Mouse (Mus musculus) cerebellum, adult 11 months (tissue): ENCODE measurements around the gene Ankrd1.

Source experiments
- DNase-seq: peaks from one replicate; pipeline ENCODE4 v3.0.0; 2022

The Ankrd1 gene

GRCm38 (mm10) chr19:36119783-36120471, at the start of gene Ankrd1:
Ankrd1 (minus strand) TSS chr19:36120099.
- DNase-seq: no peak

GRCm38 (mm10) chr19:36169101-36169500, 49.2 kb upstream of the Ankrd1 start:
- no peak for DNase-seq

DNA sequence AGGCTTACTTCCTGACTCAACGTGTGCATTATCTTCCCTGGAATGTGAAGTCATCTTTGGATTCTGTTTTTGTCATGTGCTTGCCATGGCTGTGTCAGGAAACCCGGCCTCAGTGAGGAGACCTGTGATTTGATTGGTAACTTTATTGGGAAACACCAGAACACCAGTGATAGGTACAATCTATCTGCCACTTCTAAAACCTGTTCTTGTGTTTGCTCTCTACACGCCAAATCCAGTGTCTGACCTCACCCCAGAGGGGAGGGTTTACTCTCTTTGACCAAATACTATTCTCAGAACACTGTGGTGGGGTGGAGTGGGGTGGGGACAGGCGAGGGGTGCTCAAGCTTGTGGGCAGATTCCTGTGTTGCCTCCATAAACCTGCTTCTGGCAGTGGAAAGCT, 48.2 kb upstream of the Ankrd1 start:
- DNase-seq: no peak

- DNase-seq: no peak
Measured at GRCm38 (mm10) chr19:36167291-36167896, 47.5 kb upstream of the Ankrd1 start.

- no peak for DNase-seq
Measured at GRCm38 (mm10) chr19:36166401-36167160, 46.7 kb upstream of the Ankrd1 start.

GRCm38 (mm10) chr19:36165351-36165750, 45.5 kb upstream of the Ankrd1 start:
- no peak for DNase-seq

DNA sequence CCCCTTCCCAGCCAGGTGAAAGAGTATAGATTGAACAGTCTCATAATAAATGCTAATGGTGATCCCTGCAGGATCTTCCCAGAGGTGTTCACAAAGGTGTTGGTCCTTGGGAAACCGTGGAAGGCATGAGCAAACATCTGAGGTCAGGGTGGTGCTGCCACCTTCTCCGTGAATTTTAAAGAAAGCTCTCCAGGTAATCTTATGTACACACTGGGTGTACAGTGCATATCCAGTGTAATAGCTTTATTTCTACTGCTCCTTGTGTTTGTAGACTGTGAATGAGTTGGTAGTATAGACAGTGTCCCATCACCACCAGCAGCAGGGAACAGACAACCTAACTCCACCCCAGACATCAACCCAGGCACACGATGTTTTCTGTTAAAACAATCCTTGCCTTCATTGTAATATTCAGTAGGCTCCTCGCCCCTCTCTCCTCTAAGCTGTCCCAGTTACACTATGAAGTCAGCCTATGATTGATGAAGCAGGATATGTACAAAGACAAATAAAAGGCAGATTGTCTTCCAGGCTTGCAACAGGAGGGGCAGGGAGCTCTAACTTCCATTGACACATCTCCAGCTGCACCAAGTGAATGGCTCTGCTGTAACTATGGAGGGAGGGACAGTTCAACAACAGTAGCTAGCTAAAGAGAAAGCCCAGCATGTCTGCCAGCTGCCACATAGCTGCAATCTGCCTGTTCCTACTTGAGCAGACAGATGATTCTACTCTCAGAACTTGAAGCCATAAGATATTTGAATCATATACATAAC, 30.5 kb upstream of the Ankrd1 start:
- DNase-seq: no peak

DNA sequence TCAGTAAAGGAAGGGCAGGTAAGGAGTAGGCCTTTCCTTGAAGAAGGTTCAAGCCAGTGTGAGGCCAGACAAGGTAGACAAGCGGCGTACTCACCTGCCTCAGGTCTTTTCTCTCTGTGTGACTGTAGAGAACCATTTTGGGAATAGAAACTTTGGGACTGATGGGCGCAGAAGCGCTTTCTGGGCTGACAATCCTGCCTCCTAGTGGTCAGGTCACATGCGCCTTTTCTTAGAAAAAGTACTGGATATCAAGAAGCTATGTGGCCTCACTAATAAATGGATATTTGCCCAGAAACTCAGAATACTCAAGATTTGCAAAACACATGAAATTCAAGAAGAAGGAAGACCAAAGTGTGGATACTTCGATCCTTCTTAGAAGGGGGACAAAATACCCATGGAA, 28.7 kb upstream of the Ankrd1 start:
- DNase-seq: no peak

GRCm38 (mm10) chr19:36143571-36143970, 23.7 kb upstream of the Ankrd1 start:
- no peak for DNase-seq

DNA sequence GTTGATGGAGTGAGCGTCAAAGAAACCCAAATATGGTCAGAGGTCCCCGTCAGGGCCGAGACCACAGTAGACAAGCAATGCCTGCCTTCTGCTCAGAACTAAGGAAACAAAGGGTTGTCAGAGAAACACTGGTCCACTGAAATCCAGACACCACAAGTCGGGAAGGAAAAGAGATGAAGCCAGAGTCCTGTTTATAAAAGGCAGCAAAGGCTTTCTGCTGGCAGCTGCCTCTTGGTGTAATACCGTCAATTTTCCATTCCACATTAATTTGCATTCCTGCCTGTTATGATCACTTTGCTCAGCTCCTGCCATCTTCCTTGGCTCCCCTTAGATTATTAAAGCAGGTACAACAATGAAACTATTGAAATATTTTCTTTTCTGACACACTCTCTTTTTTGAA, 13.8 kb upstream of the Ankrd1 start:
- DNase-seq: no peak

DNA sequence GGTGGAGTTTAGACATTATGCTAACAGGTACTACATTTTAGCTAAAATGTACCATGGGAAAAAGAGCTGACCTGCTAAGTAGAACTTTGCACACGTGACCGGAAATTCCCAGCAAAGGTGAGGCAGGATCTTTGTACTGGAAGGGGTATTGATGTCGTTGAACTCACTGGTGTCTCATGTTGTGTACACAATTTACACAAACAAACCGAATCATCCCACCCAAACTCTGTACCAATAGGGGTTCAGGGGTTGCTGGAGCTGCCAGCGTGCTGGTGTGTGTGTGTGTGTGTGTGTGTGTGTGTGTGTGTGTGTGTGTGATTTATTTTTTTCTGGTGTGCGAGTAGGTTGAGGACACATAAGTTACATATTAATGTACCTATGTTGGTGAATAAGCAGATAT, 13.2 kb upstream of the Ankrd1 start:
- DNase-seq: no peak

DNA sequence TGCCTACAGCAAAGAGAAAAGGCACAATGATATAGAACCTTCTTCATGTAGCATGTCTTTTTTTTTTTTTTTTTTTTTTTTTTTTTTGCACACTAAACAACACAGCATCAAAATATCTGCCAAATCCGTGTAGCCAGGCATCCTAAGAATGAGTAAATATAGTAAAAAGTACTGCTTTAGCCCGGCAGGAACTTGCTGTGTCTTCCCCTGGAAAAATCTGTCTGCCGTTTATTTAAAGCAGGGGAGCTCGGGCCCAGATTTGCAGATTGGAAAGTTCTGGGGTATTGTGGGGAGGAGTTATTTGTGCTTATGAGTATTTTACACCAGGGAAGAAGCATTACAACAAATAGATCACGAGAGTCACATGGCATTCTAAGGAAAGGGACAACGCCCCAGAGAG, 12.1 kb upstream of the Ankrd1 start:
- no peak for DNase-seq

DNA sequence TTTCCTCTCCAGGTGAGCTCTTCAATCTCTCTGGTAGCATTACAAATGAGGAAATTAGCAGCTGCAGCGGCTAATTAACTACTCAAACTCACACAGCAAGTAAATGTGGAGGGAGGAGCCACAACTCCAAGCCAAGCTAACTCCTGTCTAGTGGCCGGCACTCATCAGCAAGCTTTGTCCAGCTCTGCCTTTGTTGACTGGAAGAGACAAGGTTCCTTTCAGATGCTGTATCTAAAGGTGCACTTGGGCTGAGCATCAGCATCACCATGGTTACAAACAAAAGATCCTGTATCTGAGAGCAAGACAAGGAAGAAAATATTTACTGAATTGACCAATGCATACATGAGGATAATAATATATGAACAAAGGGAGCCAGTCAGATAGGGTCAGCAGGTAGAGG, 10.3 kb upstream of the Ankrd1 start:
- no peak for DNase-seq

DNA sequence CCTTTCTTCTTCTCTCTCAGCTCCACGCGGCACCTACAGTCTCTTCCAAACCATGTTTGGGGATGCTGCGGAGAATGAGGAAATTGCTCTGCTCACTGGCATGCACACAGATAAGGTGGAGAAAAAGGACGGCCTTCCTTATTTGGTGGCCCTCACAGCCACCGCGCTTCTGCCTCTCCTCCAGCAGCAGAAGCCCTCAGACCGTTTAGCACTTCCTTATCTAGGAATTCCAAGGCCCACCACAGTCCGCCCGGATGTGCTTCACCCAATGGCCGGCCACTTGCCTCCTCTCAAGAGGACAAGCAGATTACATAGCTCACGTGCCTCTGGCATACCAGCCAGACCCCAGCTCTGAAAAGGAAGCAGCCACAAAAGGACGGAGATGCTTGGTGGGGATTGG, 9.7 kb upstream of the Ankrd1 start:
- no peak for DNase-seq

DNA sequence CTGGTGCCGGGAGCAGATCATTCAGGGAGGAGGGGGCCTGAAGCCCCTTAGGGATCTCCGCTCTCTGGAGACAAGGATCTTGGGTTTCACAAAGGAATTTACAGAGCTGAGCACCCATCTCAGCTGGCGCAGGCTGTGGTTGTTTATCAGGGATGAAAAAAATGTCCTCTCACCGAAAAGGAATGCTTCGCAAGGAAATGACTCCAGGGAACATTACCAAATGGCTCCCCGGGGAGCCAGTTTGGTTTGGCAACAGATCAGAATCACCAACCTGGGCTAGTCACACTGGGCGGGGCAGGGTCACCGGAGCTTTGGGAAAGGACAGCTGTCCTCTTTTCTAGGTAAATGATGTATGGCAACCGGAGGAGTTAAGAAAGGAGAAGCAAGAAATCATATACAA, 9.3 kb upstream of the Ankrd1 start:
- DNase-seq: no peak

DNA sequence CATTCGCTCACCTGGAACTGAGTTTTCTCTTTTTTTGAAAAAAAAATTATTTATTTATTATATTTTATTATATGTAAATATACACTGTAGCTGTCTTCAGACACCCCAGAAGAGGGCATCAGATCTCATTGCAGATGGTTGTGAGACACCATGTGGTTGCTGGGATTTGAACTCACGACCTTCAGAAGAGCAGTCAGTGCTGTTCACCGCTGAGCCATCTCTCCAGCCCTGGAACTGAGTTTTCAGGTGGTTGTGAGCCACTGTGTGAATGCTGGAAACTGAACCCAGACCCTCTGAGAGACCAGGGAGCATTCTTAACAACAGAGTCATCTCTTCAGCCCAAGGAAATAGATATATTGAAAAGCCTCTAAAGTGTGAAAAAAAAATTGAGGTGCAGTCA, 8.5 kb upstream of the Ankrd1 start:
- no peak for DNase-seq

GRCm38 (mm10) chr19:36124203-36124602, 4.3 kb upstream of the Ankrd1 start:
- no peak for DNase-seq

- DNase-seq: no peak
Measured at GRCm38 (mm10) chr19:36119219-36119618, 680 bp downstream of the Ankrd1 start.

DNA sequence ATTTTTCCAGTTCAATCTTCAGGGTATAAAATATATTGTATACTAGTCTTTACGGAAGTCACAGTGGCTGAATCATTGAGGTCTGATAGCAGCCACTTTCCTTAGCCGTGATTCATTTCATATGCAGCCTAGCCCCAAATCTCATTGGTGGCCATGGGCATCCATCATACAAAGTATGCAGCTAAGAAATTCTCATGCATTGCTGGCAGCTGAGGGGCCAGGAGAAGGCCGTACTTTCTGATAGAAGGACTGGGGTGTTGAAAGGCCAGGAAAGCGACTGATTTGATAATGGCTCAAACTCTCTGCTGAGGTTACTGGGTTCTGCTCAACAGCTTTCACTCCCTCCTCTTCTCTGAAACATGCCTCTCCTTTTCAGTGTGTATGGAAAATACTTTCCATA, 3.7 kb downstream of the Ankrd1 start:
- no peak for DNase-seq

DNA sequence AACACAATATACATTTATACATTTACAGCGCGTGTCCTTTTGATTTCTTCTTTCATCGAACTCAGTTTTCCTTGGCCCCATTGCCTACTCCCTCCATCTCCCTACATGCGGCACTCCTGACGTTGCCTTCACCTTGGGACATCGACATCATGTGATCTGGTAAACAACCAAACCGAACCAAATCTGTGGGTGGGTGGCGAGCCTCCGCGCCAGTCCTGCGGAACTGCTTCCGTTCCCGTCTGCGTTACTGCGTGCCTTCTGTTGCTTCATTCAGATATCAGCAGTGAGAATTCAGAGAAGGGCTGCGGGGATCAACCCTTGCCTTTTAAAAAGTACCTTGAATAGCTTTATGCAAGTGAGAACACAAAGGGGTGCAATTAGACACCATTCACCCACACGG, 7.9 kb downstream of the Ankrd1 start:
- peak; percentile 3 for DNase-seq

GRCm38 (mm10) chr19:36111054-36111895, 8.6 kb downstream of the Ankrd1 start:
- no peak for DNase-seq

GRCm38 (mm10) chr19:36110465-36110864, 9.4 kb downstream of the Ankrd1 start:
- DNase-seq: no peak
